Mouse (Mus musculus) B cell, adult 2 months (primary cell): ENCODE results near the gene Kcnk6.

Experiments
- DNase-seq, 2 experiments: peaks; one replicate each; pipeline ENCODE4 v3.0.0; 2022

Gene Kcnk6

DNA sequence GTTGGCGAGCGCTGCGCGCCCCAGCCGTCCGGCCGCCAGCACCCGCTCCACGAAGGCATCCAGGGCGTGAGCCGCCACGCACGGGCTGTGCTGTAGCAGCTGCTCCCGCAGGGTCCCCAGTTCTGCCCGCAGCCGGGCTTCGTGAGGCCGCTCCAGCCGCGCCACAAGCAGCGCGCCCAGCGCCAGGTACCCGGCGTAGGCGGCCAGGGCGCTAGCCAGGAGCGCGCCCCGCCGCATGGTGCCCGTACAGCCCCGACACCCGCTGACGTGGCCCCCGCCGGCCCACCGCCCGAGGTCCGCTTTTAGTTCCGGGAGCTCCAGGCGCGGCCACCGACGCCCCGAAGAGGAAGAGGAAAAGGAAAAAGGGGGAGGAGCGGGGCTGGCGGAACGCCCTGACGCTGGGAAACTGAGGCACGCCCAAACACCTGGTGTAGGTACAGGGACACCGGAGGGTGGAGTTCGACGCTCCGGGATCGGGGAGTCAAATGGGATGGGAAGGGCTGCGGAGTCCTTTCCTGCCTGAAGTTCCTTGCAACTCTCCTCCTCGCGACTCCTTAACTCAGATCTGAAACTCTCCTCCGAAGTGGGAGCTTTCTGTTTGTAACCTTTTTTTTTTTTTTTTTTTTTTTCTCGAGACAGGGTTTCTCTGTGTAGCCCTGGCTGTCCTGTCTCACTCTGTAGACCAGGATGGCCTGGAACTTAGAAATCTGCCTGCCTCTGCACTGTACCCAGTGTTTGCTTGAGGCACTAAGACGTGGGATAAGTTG is at the start of gene Kcnk6:
Kcnk6 (minus strand) TSS at position 269 of the 767 bp plus-strand sequence.
- DNase-seq = peak; percentile 34 to 43

DNA sequence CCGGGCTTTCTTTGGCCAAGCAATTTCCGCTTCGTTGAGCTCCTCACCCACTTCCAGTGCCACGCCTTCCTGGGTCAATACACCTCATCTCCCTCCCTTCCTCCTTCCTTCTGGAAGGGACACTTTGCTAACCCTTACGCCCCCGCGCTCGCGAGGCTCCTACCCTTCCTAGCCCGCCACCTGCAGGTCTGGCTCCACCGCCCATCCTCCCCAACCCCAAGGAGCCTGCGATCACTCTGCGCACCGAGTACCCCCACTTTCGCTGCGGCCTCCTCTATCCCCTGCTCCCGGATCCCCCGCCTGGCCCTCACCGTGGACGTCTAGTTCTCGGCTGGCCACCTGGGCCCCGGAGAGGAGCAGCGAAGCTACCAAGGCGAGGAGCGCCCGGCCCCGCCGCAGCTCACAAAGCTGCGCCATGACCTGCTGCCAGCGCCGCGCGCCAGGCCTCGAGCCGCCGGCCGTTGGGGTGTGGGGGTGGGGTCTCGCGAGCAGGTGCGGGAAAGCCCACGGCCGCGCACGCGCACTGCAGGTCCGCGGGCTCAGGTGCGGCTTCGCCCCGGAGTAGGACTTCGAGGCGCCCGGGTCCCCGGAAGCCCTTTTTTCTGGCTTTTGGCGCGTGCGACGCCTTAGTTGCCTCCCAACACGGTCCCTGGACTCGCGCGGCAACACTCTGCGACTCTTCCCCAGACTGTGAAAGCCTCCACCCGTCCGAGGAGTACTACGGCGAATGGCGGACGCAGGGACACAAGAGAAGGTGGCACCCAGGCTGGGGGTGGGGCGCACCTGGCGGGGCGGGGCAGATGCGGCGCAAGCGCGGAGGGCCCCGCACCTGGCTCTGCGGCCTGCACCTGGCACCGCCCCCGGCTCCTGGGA is 49.1 kb upstream of the Kcnk6 start, which contains the start of gene Spint2:
Spint2 (minus strand) TSS at position 712 of the 873 bp plus-strand sequence.
- peak; percentile 81 to 83 for DNase-seq

DNA sequence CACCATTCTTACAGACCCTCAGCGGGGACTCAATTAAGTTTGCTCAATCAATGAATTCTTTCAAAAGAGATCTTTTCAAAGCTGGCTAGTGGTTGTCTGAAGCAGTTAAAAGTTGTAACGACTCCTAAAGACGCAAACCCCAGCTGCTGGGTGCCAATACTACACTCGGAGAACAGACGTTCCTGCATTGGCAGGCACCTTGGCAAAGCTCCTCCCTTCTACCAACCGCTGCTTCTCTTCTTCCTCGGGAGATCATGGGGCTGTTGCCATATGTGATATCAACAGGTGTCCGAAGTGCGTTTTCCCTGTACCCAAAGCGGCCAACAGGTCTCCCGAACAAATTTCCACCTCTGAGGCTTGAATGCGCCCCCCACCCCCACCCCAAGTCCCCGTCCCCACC is 48.5 kb upstream of the Kcnk6 start:
- DNase-seq = no peak

DNA sequence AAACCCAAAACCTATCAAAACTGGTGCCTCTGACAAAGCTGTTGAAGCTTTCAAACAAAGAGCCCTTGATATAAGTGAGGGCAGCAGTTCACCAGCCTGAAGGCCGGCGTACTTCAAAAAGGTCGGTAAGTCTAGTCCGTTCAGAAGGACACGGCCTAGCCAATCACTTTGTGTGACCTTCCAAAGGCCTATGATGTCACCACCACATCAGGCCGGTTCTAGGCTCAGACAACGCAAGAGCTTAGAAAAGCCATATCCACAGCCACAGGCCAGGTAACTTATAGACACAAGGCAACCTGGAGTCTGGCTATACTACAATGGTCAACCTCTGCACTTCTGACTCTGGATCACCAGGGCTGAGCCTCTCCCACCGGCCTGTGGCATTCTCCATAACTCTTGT is 47.6 kb upstream of the Kcnk6 start:
- DNase-seq = no peak

DNA sequence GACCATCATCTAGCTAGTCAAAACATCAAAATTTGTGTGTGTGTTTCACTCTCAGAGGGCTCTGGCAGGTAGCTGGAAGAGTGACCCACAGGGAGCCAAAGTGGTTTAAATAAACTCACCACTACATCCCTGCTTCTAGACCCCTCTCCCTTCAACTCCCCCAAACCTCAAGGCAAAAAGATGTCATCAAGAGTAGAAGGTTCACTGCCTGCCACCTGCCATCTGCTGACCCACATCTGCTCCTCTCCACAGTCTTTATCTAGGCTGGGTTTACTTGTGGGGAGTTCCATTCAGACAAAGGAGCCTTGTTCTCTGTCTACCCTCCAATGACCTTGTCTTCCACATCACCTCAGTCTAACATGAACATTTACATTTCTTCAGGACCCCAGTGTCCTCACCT is 46.9 kb upstream of the Kcnk6 start:
- DNase-seq = no peak

DNA sequence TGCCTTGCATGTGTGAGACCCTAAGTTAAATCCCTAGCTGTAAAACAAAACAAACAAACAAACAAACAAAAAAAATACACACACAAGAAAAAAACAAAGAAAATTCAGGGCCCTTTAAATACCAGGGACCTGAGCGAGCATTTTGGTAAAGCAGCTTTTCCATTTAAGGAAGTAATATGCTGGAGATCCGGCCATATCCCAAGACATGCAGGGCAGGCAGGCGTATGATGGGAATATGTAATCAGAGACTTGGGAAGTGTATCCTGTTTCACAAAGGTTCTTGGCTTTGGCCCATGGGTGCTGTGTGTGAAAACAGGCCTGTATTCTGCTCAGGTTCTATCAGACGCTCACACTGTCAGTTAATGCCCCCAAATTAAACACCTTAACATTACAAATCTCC is 45.2 kb upstream of the Kcnk6 start:
- DNase-seq = no peak

DNA sequence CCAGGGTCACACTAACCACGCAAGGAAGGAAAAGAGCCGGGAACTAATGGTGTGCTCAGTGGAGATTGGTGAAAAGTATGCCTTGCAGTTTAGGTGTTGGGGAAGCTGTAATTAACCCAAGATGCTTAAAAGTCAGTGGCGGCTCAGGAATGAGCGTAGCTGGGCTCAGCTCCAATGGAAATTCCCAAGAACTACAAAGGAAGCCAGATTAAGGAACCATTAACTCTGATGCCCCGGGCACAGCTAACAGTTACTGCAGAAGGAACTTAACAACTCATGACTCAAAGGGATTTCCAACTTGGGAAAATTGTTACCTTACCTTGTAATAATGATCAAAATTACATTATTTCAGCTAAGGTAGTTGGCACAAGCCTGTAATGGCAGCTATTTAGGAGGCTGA is 44.4 kb upstream of the Kcnk6 start:
- no peak for DNase-seq

DNA sequence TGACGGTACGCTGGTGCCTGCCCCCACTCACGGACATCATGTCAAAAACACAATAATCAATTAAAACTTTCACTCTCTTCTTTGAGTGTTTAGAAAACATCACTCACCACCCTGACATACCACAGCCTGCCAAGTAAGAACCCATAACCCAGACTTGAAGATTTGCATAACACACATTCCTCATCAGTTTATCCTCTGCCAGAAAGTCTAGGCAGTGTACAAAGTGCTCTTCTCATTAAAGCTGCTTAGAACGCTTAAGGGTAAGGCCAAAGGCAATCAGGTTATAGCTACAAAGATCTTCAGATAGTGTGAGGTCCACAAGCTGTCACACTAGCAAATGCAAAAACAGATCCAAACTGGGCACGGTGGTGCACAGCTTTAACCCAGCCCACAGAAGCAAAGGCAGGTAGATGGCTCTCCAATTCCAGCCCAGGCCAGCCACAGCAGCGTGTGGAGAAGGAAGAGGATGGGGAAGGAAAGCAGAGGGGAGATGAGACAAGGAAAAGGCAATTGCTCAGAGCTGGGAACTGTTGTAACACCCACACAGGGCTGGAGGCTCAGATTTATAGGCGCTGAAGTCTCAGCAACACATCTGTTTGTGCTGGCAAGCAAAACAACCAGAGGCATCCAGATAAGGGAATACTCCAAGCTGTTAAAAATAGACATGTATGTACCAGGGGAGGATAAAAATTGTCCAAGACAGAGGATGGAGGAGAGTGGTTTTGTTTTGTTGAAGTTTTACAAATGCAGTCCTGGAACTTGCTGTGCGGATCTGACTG is 39.6 kb upstream of the Kcnk6 start:
- DNase-seq = no peak

DNA sequence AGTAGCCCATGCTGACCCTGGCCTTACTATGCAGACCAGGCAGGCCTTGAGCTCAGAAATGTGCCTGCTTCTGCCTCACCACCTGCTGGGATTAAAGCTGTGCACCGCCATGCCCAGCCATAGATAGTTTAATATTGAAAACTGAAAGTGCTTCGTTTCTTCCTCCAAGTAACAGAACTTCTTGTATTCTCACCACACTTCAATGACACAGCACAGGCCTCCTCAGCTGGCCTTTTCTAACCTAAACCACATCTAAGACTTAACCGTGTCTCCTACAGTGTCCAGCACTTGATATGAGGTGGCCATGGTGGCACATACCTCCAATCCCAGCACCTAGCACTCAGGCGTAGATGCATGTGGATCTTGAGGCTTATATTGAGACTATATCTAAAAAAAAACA is 38.1 kb upstream of the Kcnk6 start:
- DNase-seq = no peak

DNA sequence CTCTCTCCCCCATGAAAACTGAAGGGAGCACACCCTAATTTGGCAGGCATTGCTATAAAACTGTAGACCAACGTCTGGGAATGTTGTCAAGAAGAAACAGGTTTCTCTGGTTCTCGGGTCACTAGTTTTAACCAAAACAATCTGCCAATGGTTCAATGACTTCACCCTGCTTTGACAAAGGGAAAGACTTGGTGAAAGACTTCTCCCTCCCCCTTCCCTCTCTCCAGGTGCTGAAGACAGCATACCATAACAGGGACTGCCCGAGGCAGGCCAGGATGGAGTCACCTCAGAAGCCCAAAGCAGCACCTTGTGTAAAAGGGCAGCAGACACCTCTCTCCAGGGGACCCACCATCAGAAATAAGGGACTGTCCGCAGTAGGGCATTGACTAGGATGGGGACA is 34.6 kb upstream of the Kcnk6 start:
- no peak for DNase-seq

DNA sequence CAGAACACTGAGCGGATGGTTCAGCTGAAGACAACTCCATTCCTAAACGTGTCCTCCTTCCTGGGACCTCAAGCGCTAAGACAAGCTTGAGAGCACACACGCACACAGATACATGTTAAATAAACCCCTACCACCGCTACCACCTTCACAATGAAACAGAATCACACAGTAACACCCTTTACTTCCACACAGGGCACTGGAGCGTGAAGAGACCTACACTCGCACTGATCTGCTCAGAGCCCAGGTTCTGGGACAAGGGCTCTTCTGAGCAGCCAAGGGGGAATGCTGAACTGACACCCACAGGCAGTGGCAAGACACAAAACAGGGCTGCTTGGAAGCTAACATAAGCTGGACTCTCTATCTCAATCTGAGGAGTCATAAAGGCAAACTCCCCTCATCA is 33.3 kb upstream of the Kcnk6 start:
- DNase-seq = no peak

DNA sequence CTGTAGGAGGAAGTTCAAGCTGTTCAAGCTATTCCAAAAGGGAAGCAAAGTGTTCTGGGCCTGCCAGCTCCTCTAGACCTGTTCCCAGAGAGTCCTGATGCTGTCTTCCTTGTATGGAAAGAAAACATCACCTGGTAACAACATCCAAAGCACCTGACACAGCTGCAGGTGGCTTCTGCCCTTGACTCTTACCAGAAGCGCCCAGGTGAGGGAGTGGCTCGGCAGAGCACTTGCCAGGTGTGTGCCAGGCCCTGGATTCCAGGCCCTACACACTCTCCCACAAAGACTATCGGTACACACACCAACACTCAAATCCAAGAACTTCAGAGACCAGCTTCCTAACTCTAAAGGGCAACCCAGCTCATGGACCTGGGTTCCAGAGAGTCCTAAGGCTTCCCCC is 31.5 kb upstream of the Kcnk6 start:
- no peak for DNase-seq

DNA sequence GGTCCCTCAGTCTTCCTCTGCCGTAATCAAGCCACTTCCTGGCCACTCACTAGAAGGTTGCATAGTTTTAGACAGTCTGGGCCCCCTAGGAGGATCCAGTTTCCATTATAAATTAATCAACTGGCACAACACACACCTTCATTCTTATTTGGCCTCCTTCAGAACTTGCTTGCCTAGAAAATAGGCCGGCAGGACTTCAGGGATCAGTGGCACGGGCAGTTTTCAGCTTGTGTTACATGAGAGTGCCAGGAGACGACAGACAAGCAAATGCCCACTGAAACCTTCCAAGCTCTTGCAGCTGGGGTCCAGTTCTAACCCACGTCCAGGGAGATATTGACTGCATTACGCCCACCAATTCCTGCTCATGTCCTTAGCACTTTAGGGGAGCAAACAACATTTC is 29.8 kb upstream of the Kcnk6 start:
- DNase-seq = no peak

DNA sequence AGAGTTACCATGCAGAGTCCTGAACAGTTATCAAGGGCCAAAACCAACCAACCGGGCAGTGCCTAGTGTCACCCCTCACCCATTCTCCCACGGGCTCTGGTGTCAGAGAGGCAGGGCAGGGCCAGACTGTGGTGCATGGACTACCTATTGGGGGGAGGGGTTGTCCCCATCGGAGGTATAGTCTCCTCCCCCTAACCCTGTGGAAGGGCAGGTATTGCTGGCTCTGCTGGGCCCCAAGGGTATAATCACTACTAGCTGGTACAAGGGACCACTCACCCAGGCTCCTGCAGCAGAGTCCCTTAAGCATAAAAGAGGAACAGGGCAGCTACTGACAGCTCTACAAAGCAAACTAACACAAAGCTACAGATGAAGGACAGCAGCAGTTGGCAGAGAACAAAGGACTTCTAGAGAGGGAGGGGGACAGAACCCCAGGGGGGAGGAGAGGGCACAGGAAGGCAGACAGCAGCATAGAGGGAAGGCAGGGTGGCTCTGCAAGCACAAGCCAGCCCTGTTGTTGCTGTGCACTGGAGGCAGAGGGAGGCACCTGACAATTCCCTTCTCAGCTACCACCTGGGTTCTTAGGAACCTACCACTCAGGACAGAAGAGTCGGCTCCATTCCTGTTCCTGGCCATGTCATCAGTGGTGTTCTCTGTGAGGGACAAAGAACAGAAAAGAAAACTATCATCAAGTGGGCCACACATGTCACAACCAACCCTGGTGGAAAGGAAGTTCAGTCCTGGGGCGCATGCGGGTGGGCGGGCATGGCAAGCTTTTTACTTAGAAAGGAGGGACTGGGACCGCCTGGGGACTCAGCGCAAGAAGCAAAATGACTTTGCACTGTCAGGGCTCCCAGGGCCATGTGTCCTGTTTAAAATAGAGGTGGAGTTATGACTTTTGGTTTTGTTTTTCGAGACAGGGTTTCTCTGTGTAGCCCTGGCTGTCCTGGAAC is 27.7 kb upstream of the Kcnk6 start:
- DNase-seq = no peak

DNA sequence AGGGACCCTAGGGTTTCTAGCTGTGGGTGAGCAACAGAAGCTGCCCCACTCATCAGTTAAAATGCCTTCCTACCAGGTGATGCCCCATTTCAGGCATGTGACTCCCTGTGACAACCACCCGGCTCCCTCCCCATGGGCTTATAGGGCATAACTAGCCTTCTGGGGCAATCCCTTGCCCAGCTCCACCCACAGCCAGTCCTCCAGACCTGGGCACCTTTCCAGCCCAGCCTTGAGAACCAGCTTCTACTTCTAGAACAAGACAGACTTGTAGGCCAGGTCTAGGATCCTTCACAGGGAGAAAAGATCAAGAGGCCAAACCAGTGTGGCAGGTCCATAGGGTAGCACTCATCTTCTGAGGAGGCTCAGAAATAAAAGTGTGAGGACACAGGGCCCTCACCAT is 25.1 kb upstream of the Kcnk6 start:
- DNase-seq = no peak

DNA sequence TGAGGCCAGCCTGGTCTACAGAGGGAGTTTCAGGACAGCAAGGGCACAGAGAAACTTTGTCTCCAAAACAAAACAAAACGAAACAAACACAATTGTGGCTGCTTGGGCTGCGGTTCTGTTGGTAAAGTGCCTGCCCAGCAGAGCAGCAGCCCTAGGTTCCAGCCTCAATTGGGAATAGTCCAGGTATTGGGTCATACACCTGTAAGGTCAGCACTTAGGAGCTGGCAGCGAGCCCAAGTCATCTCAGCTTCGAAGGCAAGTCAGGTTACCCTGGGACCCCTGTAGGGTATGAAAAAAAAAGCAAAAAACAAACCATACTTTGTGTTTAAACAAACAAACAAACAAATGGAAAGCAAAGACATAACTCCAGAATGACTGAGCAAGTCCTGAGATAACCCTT is 23.6 kb upstream of the Kcnk6 start:
- DNase-seq = no peak

DNA sequence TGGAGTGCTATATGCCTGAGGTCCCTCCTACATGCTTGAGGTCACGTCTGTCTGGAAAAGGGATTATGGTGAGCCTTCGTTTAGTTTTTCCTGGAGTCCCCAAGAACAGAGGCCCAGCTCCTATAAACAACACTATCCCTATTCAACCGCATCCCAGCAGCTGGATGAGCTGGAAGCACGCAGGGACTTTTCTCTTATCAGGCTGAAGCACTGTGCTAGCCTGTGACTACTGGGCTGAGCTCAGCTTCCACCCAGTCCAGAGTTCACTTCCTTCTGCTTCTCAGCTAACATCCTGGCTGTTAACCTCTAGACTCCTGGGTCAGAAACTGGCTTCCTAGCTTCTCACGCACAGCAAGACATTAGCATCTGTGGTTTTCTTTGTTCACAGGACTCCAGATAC is 21.5 kb upstream of the Kcnk6 start:
- no peak for DNase-seq

DNA sequence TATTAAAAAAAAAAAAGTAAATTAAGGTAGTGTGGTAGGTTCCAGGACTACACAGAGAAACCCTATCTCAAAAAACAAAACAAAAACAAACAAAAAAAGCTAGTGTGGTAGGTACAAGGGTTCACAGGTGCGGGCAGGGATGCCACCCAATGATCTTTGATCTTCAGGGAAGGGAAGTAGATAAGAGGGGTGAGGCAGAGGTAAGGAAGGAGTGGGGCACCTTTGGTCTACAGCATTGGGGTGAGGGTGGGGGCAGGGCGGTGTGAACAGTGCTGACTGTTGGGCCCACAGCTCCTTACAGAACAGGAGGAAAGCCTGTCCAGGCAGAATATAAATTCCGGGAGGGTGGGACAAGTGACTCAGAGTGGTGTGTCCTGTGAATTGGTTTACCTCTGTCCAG is 18.9 kb upstream of the Kcnk6 start:
- no peak for DNase-seq

DNA sequence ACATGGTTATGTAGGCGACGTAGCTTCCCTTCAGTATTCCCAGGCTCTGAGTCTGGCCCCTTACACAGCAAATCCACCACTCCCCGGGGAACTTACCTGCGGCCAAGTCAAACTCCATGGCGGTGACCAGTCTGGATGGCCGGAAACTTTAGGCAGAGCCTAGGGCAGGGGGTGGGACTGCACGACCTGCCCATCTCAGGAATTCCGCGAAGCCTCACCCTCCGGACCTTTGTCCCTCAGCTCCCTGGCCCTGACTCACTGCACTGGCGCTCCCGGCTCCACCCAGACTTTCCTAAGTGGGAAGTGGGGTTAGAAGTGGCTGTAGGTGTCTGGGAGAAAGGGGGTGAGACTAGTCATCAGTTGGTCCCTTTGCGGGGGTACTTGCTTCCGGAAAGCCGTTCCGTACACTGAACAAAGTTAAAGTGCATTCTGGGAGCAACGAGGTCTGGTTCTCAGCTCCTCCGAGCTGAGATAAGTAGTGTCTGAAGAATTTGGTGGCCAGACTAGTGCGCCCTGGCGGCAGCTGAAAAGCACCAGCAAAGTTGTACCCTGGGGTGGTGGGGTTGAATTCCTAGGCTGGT is 16.0 kb upstream of the Kcnk6 start, which contains the start of gene 2200002D01Rik:
2200002D01Rik (minus strand) TSS at position 206 of the 581 bp plus-strand sequence.
- peak; percentile 27 to 34 for DNase-seq

DNA sequence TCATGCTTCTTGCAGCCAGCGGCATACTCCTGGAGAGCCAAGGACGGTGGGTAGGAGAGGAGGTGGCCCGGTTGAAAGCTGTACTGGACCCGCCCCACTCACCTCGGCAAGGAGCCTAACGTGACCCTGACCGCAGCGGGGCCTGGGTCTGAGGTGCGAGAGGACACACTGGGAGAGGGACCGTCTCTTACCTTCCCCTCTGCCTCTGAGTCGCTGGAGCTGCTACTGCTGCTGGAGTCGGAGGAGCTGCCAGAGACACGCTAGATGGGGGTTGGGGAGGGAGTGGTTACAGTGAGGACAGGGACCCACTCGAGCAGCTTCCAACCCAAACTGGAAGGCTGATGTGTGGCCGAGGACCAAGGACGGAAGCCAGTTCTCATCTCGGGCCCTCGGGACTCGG is 15.4 kb upstream of the Kcnk6 start:
- DNase-seq = no peak

DNA sequence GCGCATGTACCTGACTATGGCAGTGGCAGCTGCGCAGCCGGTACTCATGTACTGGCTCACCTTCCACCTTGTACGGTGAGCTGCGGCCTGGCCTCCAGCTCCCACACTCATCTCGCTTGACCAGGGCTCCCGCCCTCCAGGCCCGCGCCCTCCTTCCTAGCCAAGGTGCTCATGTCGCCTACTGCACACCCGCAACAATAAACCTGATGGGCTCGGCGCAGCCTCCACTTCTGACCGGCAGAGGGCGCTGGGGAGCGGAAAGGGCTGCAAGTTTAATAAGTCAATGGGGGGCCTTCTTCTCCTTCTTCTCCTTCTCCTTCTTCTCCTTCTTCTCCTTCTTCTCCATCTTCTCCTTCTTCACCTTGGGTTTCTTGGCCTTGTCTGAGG is 15.0 kb upstream of the Kcnk6 start:
- DNase-seq = peak; percentile 89 to 90
